Mouse (Mus musculus) midbrain, embryonic 13.5 days (tissue): Measurements from ENCODE around the gene 2610301B20Rik. TPM values are rescaled to one million over a fixed set of nuclear protein-coding genes. Genes with fewer than 3 reads are reported as not detected.
"Not testable (repeated sequence)": the region's sequence is repeated elsewhere in the genome, so short reads cannot be mapped to it uniquely, and the experiment has no call there.

ENCODE experiments used
- ATAC-seq: fragments of 200-750 bp; cut with Nextera tagmentation; 2 replicates; pipeline ENCODE4 v1.8.0; 2017; ENCODE audit warnings: mild to moderate bottlenecking, moderate TSS enrichment, moderate library complexity
- H3K27ac ChIP-seq: fragments of 300-500 bp; sonication (generic); 2 replicates; pipeline ENCODE4 v1.5.1; 2015; ENCODE audit warnings: inconsistent platforms, mild to moderate bottlenecking, moderate library complexity
- H3K27me3 ChIP-seq: fragments of 300-500 bp; sonication (generic); 2 replicates; pipeline ENCODE4 v1.6.1; 2015; ENCODE audit warnings: mild to moderate bottlenecking, inconsistent platforms
- H3K36me3 ChIP-seq: fragments of 300-500 bp; sonication (generic); 2 replicates; pipeline ENCODE4 v1.6.1; 2015; ENCODE audit warnings: mild to moderate bottlenecking, inconsistent platforms
- H3K4me1 ChIP-seq: fragments of 300-500 bp; sonication (generic); replicated peaks from 2 replicates; pipeline ENCODE4 v1.6.1; 2015; ENCODE audit warnings: inconsistent platforms
- H3K4me2 ChIP-seq: fragments of 300-500 bp; sonication (generic); replicated peaks from 2 replicates; pipeline ENCODE4 v1.6.1; 2015; ENCODE audit warnings: moderate library complexity, mild to moderate bottlenecking, inconsistent platforms
- H3K4me3 ChIP-seq: fragments of 300-500 bp; sonication (generic); replicated peaks from 2 replicates; pipeline ENCODE4 v1.5.1; 2015; ENCODE audit warnings: mild to moderate bottlenecking, inconsistent platforms
- H3K9ac ChIP-seq: fragments of 300-500 bp; sonication (generic); replicated peaks from 2 replicates; pipeline ENCODE4 v1.6.1; 2015; ENCODE audit warnings: mild to moderate bottlenecking, inconsistent platforms
- H3K9me3 ChIP-seq: fragments of 300-500 bp; sonication (generic); 2 replicates; pipeline ENCODE4 v1.6.1; 2016; ENCODE audit warnings: mild to moderate bottlenecking, inconsistent platforms
- WGBS: fragments of 180-500 bp; shearing (Covaris S2); methylation state at CpG from one replicate; pipeline ENCODE4 v1.1.7; 2015; 5-methylcytosine and 5-hydroxymethylcytosine counted together
- polyA plus RNA-seq: library from polyadenylated mRNA; unstranded; fragments of >200 nt; fragmentation: Nextera tagmentation; extraction: Ambion mirVana; gene quantifications from 2 replicates; pipeline ENCODE4 v1.2.1, GENCODE M21; 2015

The 2610301B20Rik gene
- 49.7 and 51.4 TPM in 2 replicates for polyA plus RNA-seq

- Histone ChIP-seq H3K27ac (peak within 1 kb of the TSS; percentile 99), H3K9ac (peak within 1 kb of the TSS; percentile 89), H3K4me2 (peak within 1 kb of the TSS; percentile 55), H3K4me3 (peak within 1 kb of the TSS; percentile 86), H3K4me1 (peaks cover 16% of the 10 kb centered on the region), H3K27me3 (no peaks in the 10 kb centered on the region), H3K9me3 (no peaks in the 10 kb centered on the region), H3K36me3 (0 out of 2 replicates have a peak, but pooled peaks cover 2% of the 10 kb centered on the region)
- WGBS = under 1% methylated on average over 68 of the region's 68 CpGs
- peak; percentile 91 for ATAC-seq
Observed at GRCm38 (mm10) chr4:10873920-10874665, at the start of gene 2610301B20Rik. Gene 2610301B20Rik, plus strand, starts transcription at chr4:10874498.

GRCm38 (mm10) chr4:10833273-10833672 lies 41.0 kb upstream of the 2610301B20Rik start:
- WGBS = 90% methylated on average over 1 of the region's 1 CpGs
- Histone ChIP-seq H3K9me3 (no peaks in the 10 kb centered on the region), H3K4me1 (no peaks in the 10 kb centered on the region), H3K4me2 (no peak overlapping the region), H3K9ac (no peak overlapping the region), H3K27ac (no peak overlapping the region), H3K4me3 (no peak overlapping the region), H3K36me3 (no peaks in the 10 kb centered on the region), H3K27me3 (no peaks in the 10 kb centered on the region)
- no peak for ATAC-seq

GRCm38 (mm10) chr4:10835252-10836051 lies 38.8 kb upstream of the 2610301B20Rik start:
- H3K36me3 ChIP-seq = no peaks in the 10 kb centered on the region
- no peak overlapping the region for H3K9ac ChIP-seq
- H3K9me3 ChIP-seq = no peaks in the 10 kb centered on the region
- WGBS = 80% methylated on average over 6 of the region's 6 CpGs
- no peaks in the 10 kb centered on the region for H3K27me3 ChIP-seq
- H3K4me1 ChIP-seq = no peaks in the 10 kb centered on the region
- H3K4me2 ChIP-seq = no peak overlapping the region
- ATAC-seq = 0 out of 2 replicates have a peak, but pooled peaks have one; percentile 56
- no peak overlapping the region for H3K27ac ChIP-seq
- H3K4me3 ChIP-seq = no peak overlapping the region

GRCm38 (mm10) chr4:10845848-10846247 lies 28.4 kb upstream of the 2610301B20Rik start:
- WGBS = 87% methylated on average over 7 of the region's 7 CpGs
- no peaks in the 10 kb centered on the region for H3K4me1 ChIP-seq
- H3K9me3 ChIP-seq = no peaks in the 10 kb centered on the region
- no peaks in the 10 kb centered on the region for H3K36me3 ChIP-seq
- H3K4me2 ChIP-seq = no peak overlapping the region
- H3K9ac ChIP-seq = no peak overlapping the region
- H3K4me3 ChIP-seq = no peak overlapping the region
- ATAC-seq = no peak
- H3K27me3 ChIP-seq = no peaks in the 10 kb centered on the region
- no peak overlapping the region for H3K27ac ChIP-seq

- Histone ChIP-seq H3K4me1 (no peaks in the 10 kb centered on the region), H3K4me2 (no peak overlapping the region), H3K36me3 (no peaks in the 10 kb centered on the region), H3K27me3 (no peaks in the 10 kb centered on the region), H3K27ac (no peak overlapping the region), H3K4me3 (no peak overlapping the region), H3K9me3 (no peaks in the 10 kb centered on the region), H3K9ac (no peak overlapping the region)
- ATAC-seq = no peak
- 72% methylated on average over 7 of the region's 7 CpGs for WGBS
Observed at GRCm38 (mm10) chr4:10849812-10850211, 24.5 kb upstream of the 2610301B20Rik start.

- 87% methylated on average over 5 of the region's 5 CpGs for WGBS
- ATAC-seq = no peak
- no peaks in the 10 kb centered on the region for H3K27me3 ChIP-seq
Observed at GRCm38 (mm10) chr4:10851013-10851412, 23.3 kb upstream of the 2610301B20Rik start.

GRCm38 (mm10) chr4:10859174-10859573 lies 15.1 kb upstream of the 2610301B20Rik start:
- Histone ChIP-seq H3K4me1 (no peaks in the 10 kb centered on the region), H3K9me3 (no peaks in the 10 kb centered on the region)
- ATAC-seq = 0 out of 2 replicates have a peak, but pooled peaks have one; percentile 25

More at GRCm38 (mm10) chr4:10851013-10851412, 23.3 kb upstream of the 2610301B20Rik start:
- no peaks in the 10 kb centered on the region for H3K4me1 ChIP-seq
- no peaks in the 10 kb centered on the region for H3K9me3 ChIP-seq
- no peak overlapping the region for H3K4me3 ChIP-seq
- H3K4me2 ChIP-seq = no peak overlapping the region
- no peak overlapping the region for H3K27ac ChIP-seq
- H3K9ac ChIP-seq = no peak overlapping the region
- no peaks in the 10 kb centered on the region for H3K36me3 ChIP-seq

GRCm38 (mm10) chr4:10859911-10860581 lies 14.3 kb upstream of the 2610301B20Rik start:
- no peaks in the 10 kb centered on the region for H3K9me3 ChIP-seq
- H3K4me3 ChIP-seq = peak overlapping the region; percentile 27
- no peaks in the 10 kb centered on the region for H3K4me1 ChIP-seq
- no peaks in the 10 kb centered on the region for H3K27me3 ChIP-seq
- peak overlapping the region; percentile 32 for H3K4me2 ChIP-seq
- peak; percentile 91 for ATAC-seq
- H3K36me3 ChIP-seq = no peaks in the 10 kb centered on the region
- no peak overlapping the region for H3K27ac ChIP-seq
- H3K9ac ChIP-seq = no peak overlapping the region
- 49% methylated on average over 9 of the region's 12 CpGs for WGBS

More at GRCm38 (mm10) chr4:10859174-10859573, 15.1 kb upstream of the 2610301B20Rik start:
- Histone ChIP-seq H3K4me2 (no peak overlapping the region), H3K27me3 (no peaks in the 10 kb centered on the region), H3K27ac (no peak overlapping the region), H3K36me3 (no peaks in the 10 kb centered on the region), H3K9ac (no peak overlapping the region), H3K4me3 (no peak overlapping the region)

- no peaks in the 10 kb centered on the region for H3K36me3 ChIP-seq
- 89% methylated on average over 3 of the region's 3 CpGs for WGBS
- no peak for ATAC-seq
- H3K4me1 ChIP-seq = no peaks in the 10 kb centered on the region
- no peak overlapping the region for H3K27ac ChIP-seq
- H3K4me2 ChIP-seq = no peak overlapping the region
- no peaks in the 10 kb centered on the region for H3K27me3 ChIP-seq
- no peaks in the 10 kb centered on the region for H3K9me3 ChIP-seq
- no peak overlapping the region for H3K9ac ChIP-seq
- H3K4me3 ChIP-seq = no peak overlapping the region
Observed at GRCm38 (mm10) chr4:10860825-10861224, 13.5 kb upstream of the 2610301B20Rik start.

- not testable (repeated sequence) for H3K9me3 ChIP-seq, H3K36me3 ChIP-seq, ATAC-seq, H3K9ac ChIP-seq, H3K27ac ChIP-seq, H3K4me3 ChIP-seq, H3K4me2 ChIP-seq, H3K4me1 ChIP-seq, H3K27me3 ChIP-seq
- WGBS = 84% methylated on average over 2 of the region's 2 CpGs
Observed at GRCm38 (mm10) chr4:10862882-10863281, 11.4 kb upstream of the 2610301B20Rik start.

GRCm38 (mm10) chr4:10872231-10872630 lies 2.1 kb upstream of the 2610301B20Rik start:
- Histone ChIP-seq H3K9ac (peak overlapping the region; percentile 24; the same call in 1 of the 2 replicates), H3K9me3 (no peaks in the 10 kb centered on the region), H3K4me1 (peaks cover 16% of the 10 kb centered on the region), H3K4me2 (no peak overlapping the region), H3K4me3 (no peak overlapping the region), H3K27me3 (no peaks in the 10 kb centered on the region), H3K27ac (no peak overlapping the region), H3K36me3 (no peaks in the 10 kb centered on the region)
- 87% methylated on average over 5 of the region's 5 CpGs for WGBS
- no peak for ATAC-seq
